11 mouse cellular contexts compared by ENCODE assay signal in genomic region chr10:94479646-94480045, GRCm38 (mm10).
A peak's percentile ranks its signal among the peaks of the same experiment; 100 is the strongest.
DNase-seq lines count a peak whose midpoint lies in the region; ATAC-seq and TF ChIP-seq lines count a peak whose summit lies in the region.
"Had no signal": no experiment of that assay in that cellular context is flagged by ENCODE, and none has a peak within 500 bp of the region (broad histone marks: within the 10 kb centered on the region; RNA-seq: fewer than 3 reads in every experiment).

No protein-coding gene starts in this region.

- WGBS in liver, adult 2 months: 76% methylated on average over 13 of the region's 13 CpGs
- 66% methylated on average over 13 of the region's 13 CpGs for WGBS in liver, embryonic 12.5 days (ENCODE audit: insufficient replicate concordance)
- WGBS in heart, embryonic 14.5 days: 60% methylated on average over 13 of the region's 13 CpGs
- 51% methylated on average over 13 of the region's 13 CpGs for WGBS in kidney, postnatal 0 days
- 86% methylated on average over 13 of the region's 13 CpGs for WGBS in neural tube, embryonic 15.5 days

- TF ChIP-seq CTCF in liver, adult 2 months (IDR thresholded peaks at IDR 0.05; ENCODE audit: low read depth, low read length): no peak
- no peak for TF ChIP-seq CTCF in kidney, postnatal 0 days (IDR thresholded peaks at IDR 0.05; ENCODE audit: low read depth)

- H3K4me2 ChIP-seq in liver, embryonic 12.5 days: no peak overlapping the region
- peak overlapping the region; percentile 2; the same call in 1 of the 2 replicates for H3K4me2 ChIP-seq in heart, embryonic 14.5 days (ENCODE audit: low read length)
- H3K4me2 ChIP-seq in kidney, postnatal 0 days (ENCODE audit: low read length): peak overlapping the region; percentile 25; the same call in 1 of the 2 replicates
- H3K4me2 ChIP-seq in neural tube, embryonic 15.5 days: no peak overlapping the region
- H3K4me2 ChIP-seq: forebrain, embryonic 15.5 days; limb, embryonic 13.5 days had no signal

- H3K9me3 ChIP-seq in liver, embryonic 12.5 days (replicated peaks): peaks cover 10% of the 10 kb centered on the region
- peaks cover 7% of the 10 kb centered on the region for H3K9me3 ChIP-seq in heart, embryonic 14.5 days (ENCODE audit: control insufficient read depth, low read length)
- no peaks in the 10 kb centered on the region for H3K9me3 ChIP-seq in kidney, postnatal 0 days (replicated peaks; ENCODE audit: low read length)
- 0 out of 2 replicates have a peak, but pooled peaks cover 3% of the 10 kb centered on the region for H3K9me3 ChIP-seq in neural tube, embryonic 15.5 days (replicated peaks)
- H3K9me3 ChIP-seq: forebrain, embryonic 15.5 days had no signal

- no peak overlapping the region for H3K4me3 ChIP-seq in liver, adult 2 months (ENCODE audit: insufficient read depth, low read depth, low read length)
- no peak overlapping the region for H3K4me3 ChIP-seq in liver, embryonic 12.5 days
- H3K4me3 ChIP-seq in heart, embryonic 14.5 days (ENCODE audit: control insufficient read depth in 1 of 2, insufficient read depth in 1 of 2, low read depth in 1 of 2, low read length in 2 of 2): no peak overlapping the region
- no peak overlapping the region for H3K4me3 ChIP-seq in kidney, postnatal 0 days (replicated peaks; ENCODE audit: low read depth, low read length)
- no peak overlapping the region for H3K4me3 ChIP-seq in neural tube, embryonic 15.5 days (replicated peaks)
- H3K4me3 ChIP-seq: forebrain, embryonic 15.5 days; limb, embryonic 13.5 days; midbrain, embryonic 10.5 days had no signal

- TF ChIP-seq POLR2A in liver, adult 2 months (IDR thresholded peaks at IDR 0.05; ENCODE audit: extremely low read depth, insufficient read depth, low read length): no peak

- H3K9ac ChIP-seq in liver, adult 2 months (ENCODE audit: low read depth, low read length): no peak overlapping the region
- no peak overlapping the region for H3K9ac ChIP-seq in liver, embryonic 12.5 days
- no peak overlapping the region for H3K9ac ChIP-seq in heart, embryonic 14.5 days (ENCODE audit: low read length)
- H3K9ac ChIP-seq in kidney, postnatal 0 days (ENCODE audit: low read depth, low read length): no peak overlapping the region
- H3K9ac ChIP-seq in neural tube, embryonic 15.5 days (replicated peaks): no peak overlapping the region
- H3K9ac ChIP-seq: forebrain, embryonic 15.5 days; limb, embryonic 13.5 days had no signal

- H3K27me3 ChIP-seq in liver, adult 2 months (ENCODE audit: control insufficient read depth, insufficient read depth, low read length): peaks cover 3% of the 10 kb centered on the region; the same call in 1 of the 2 replicates
- no peaks in the 10 kb centered on the region for H3K27me3 ChIP-seq in liver, embryonic 12.5 days (replicated peaks)
- H3K27me3 ChIP-seq in heart, embryonic 14.5 days (ENCODE audit: control insufficient read depth, insufficient read depth, low read length): no peaks in the 10 kb centered on the region
- H3K27me3 ChIP-seq in kidney, postnatal 0 days (ENCODE audit: insufficient read depth, low read length): no peaks in the 10 kb centered on the region
- no peaks in the 10 kb centered on the region for H3K27me3 ChIP-seq in neural tube, embryonic 15.5 days (replicated peaks)
- H3K27me3 ChIP-seq: forebrain, embryonic 15.5 days; limb, embryonic 13.5 days had no signal

- DNase-seq in liver, adult 2 months (ENCODE audit: extremely low read depth, low read depth, low spot score): peak; percentile 46
- peak; percentile 47 for DNase-seq in kidney, postnatal 0 days (ENCODE audit: low spot score)
- DNase-seq in testis, postnatal 10 days (ENCODE audit: low spot score): peak; percentile 61
- no peak for DNase-seq in right cerebral cortex, postnatal 36 days (ENCODE audit: low spot score in 2 of 2)

- H3K36me3 ChIP-seq in liver, adult 2 months (ENCODE audit: control insufficient read depth, insufficient read depth, low read length): no peaks in the 10 kb centered on the region
- H3K36me3 ChIP-seq in liver, embryonic 12.5 days: no peaks in the 10 kb centered on the region
- H3K36me3 ChIP-seq in heart, embryonic 14.5 days (ENCODE audit: control insufficient read depth, insufficient read depth, low read length): no peaks in the 10 kb centered on the region
- H3K36me3 ChIP-seq in kidney, postnatal 0 days (ENCODE audit: insufficient read depth, low read length): no peaks in the 10 kb centered on the region
- no peaks in the 10 kb centered on the region for H3K36me3 ChIP-seq in neural tube, embryonic 15.5 days
- H3K36me3 ChIP-seq: forebrain, embryonic 15.5 days; limb, embryonic 13.5 days; midbrain, embryonic 10.5 days had no signal

- peaks cover 11% of the 10 kb centered on the region for H3K4me1 ChIP-seq in liver, adult 2 months (ENCODE audit: control insufficient read depth, insufficient read depth, low read length)
- H3K4me1 ChIP-seq in liver, embryonic 12.5 days: no peaks in the 10 kb centered on the region
- peaks cover 0 to 10% of the 10 kb centered on the region in 2 experiments; a peak in 2 of 4 replicates for H3K4me1 ChIP-seq in heart, embryonic 14.5 days (ENCODE audit: control insufficient read depth in 2 of 2, insufficient read depth in 2 of 2, low read length in 2 of 2)
- H3K4me1 ChIP-seq in kidney, postnatal 0 days (replicated peaks; ENCODE audit: insufficient read depth, low read length): 0 out of 2 replicates have a peak, but pooled peaks cover 3% of the 10 kb centered on the region
- no peaks in the 10 kb centered on the region for H3K4me1 ChIP-seq in neural tube, embryonic 15.5 days
- H3K4me1 ChIP-seq: limb, embryonic 13.5 days; midbrain, embryonic 10.5 days had no signal

- ATAC-seq in liver, embryonic 12.5 days: no peak
- no peak for ATAC-seq in heart, embryonic 14.5 days (ENCODE audit: insufficient number of reproducible peaks, insufficient read depth, low FRiP score, low read depth)
- ATAC-seq in kidney, postnatal 0 days (replicated peaks; ENCODE audit: low FRiP score, low read depth): no peak
- no peak for ATAC-seq in neural tube, embryonic 15.5 days (ENCODE audit: low FRiP score)
- ATAC-seq: forebrain, embryonic 15.5 days; inflammation-experienced regulatory T-cells, adult 6 months had no signal

- H3K27ac ChIP-seq in liver, adult 2 months (replicated peaks; ENCODE audit: insufficient read depth, low read depth, low read length): peak overlapping the region; percentile 86
- no peak overlapping the region for H3K27ac ChIP-seq in liver, embryonic 12.5 days
- 0 out of 4 replicates have a peak overlapping the region, but pooled peaks have one; percentile 4 to 51 for H3K27ac ChIP-seq in heart, embryonic 14.5 days (replicated peaks in 1 of 2; ENCODE audit: control insufficient read depth in 1 of 2, insufficient read depth in 1 of 2, low read depth in 2 of 2, low read length in 2 of 2)
- H3K27ac ChIP-seq in kidney, postnatal 0 days: no peak overlapping the region
- no peak overlapping the region for H3K27ac ChIP-seq in neural tube, embryonic 15.5 days (replicated peaks)
- H3K27ac ChIP-seq: forebrain, embryonic 15.5 days; limb, embryonic 13.5 days; midbrain, embryonic 10.5 days had no signal

- no peaks in the 10 kb centered on the region for H3K79me2 ChIP-seq in liver, adult 2 months (ENCODE audit: control insufficient read depth, insufficient read depth, low read length)

Comparison
In these comparisons a context has a peak if more than half of its experiments do, and no peak if none do; other contexts are left out.
1. H3K27ac ChIP-seq: peak in liver, adult 2 months (single experiment) and heart, embryonic 14.5 days (2 of 2); none in liver, embryonic 12.5 days (single experiment), kidney, postnatal 0 days (single experiment) and neural tube, embryonic 15.5 days (single experiment).
2. DNase-seq: peak in liver, adult 2 months (single experiment), kidney, postnatal 0 days (single experiment) and testis, postnatal 10 days (single experiment); none in right cerebral cortex, postnatal 36 days (0 of 2).
3. H3K4me2 ChIP-seq: peak in heart, embryonic 14.5 days (single experiment) and kidney, postnatal 0 days (single experiment); none in liver, embryonic 12.5 days (single experiment) and neural tube, embryonic 15.5 days (single experiment).